Mouse (Mus musculus): ENCODE results near the gene Fstl1.

GRCm38 (mm10) chr16:37861029-37861428, 84.4 kb downstream of the Fstl1 start, which contains the start of gene Gm36028:
- no peak for TF ChIP-seq POLR2A (IDR thresholded peaks at IDR 0.05; ENCODE audit: borderline replicate concordance, low read depth, low read length)
- TF ChIP-seq CTCF (IDR thresholded peaks at IDR 0.05; ENCODE audit: low read depth, low read length): no peak

Measured in bone marrow macrophage, adult 2 months (primary cell).